Mouse (Mus musculus) layer of hippocampus, adult 18-20 months (tissue): ENCODE measurements at regions not wholly inside any gene's neighbourhood (a gene's known extent, or its start where the extent isn't known, plus 50 kb on each side); places are given as distances from the start of the nearest gene placed in this dataset.
"Not testable (repeated sequence)": the region's sequence is repeated elsewhere in the genome, so short reads cannot be mapped to it uniquely, and the experiment has no call there.

Experiments
- DNase-seq, 2 experiments: peaks; one replicate each; pipeline ENCODE4 v3.0.0; 2022; ENCODE audit warnings: low spot score in 2 of 2

- no peak for DNase-seq
Measured at GRCm38 (mm10) chr5:134046086-134046485, 53.4 kb upstream of the Castor2 start.

DNA sequence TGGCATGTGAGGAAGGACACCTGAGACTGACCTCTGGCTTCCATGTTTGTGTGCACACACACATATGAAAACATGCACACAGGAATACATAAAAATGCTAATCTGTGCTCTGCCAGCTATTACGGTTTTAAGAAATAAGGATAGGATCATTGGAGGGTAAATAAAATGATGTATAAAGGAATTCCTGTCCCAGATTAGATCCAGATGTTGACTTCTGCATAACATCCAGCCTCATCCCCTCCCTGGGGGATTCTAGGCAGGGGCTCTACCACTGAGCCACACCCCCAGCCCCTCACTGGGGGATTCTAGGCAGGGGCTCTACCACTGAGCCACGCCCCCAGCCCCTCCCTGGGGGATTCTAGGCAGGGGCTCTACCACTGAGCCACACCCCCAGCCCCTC, 56.6 kb upstream of the Castor2 start:
- not testable (repeated sequence) for DNase-seq

DNA sequence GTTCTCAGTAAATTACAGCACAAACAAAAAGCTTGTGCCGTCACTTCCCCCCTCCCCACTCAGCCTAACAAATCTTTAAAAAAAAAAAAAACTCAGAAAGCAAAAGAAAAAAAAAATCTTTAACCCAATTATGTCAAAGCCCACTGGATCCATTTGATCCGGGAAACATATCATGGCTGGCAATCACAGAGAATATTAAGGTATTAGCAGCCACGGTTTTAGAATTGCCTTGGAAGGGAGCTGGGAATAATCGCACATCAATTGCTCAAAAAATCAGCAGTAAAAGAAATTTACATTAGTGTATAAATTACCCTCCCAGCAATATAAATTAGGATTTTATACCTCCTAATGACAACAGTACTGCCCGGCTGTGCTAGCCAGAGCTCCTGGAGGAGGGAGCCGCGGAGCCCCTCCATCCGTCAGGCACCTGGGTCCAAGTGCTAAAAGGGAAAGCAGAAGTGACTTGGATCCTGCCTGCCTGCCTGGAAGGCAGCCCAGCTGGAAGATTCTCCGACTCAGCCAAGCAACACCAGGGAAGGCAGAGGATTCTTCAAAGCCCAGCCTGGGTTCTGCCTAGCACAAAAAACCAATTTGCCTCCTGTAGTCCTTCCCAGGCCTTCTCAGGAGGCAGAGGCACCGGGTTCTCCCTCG, 72.1 kb upstream of the Castor2 start:
- DNase-seq = no peak

DNA sequence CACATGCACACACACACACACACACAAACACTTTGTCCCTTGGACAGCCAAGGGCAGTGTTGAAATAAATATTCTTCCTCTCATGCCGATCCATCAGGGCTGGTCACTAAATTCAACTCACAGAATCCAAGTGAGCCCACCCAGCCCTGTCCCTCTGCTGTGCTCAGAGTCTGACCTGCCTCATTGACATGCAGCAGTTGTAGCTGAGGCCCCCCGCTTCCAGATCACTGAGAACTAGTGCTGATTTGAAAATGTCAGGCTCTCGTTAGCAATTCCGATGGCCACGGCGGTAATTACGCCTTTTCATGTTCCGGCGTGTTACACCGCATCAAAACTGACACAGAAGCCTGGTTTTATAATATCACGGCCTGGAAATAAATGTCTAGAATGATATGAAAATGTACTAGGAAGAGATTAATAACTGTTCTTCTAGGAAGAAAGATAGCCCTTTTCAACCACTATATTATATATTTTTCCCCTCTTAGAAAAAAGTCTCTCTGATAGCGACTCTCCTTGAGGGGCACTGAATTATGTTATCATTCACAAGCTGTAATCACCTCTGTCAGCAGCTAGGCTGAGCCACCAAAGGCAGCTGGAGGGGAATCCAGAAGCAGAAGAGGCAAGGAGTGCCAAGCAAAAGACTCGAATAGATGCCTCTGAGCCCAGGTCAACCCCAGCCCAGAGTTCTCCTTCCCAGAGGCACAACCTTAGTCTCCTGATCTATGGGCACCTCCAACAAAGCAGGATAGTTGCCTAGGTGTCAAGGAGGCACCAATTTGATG, 79.7 kb upstream of the Castor2 start:
- DNase-seq = no peak

DNA sequence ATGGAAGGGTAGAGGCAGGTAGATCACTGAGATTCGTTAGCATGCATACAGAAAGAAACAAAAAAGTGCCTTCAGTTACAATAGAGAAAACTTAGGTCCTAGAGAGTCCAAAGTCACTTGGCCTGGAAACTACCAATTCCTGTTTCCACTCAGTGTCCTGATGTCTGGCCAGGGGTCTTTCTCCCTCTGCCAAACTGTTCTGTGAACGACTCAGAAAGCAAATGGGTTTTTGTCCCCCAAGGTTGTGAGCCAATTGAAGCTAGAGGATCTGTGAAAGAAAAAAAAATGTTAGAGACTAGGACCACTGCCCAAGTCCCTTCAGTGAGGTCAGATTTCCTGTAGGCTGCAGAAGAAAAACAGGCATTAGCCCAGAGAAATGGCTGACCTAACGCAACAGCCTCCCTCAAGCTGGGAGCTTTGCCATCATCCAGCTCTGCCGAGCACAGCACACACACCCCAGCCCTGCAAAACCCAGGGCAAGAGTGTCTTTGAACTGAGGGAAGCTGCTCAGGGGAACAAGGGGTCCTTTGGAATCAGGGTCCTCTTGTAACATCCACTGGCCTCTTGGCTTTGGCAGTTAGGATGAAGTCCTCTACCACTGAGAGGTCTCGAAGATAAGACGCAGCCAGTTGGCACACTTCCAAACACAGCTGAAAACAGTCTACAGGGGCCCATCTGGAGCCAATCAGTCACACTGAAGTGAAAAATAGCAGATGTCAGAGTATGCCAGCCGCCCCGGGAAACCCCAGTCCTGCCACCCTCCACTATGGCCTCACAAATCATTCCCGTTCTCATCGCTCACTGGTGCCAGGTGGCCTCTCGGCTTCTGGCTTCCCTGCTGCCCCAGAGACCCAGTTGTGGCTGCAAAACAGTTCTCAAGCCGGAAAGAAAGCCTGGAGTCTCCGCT, 85.0 kb upstream of the Castor2 start:
- peak; percentile 17 to 47 for DNase-seq

GRCm38 (mm10) chr5:134013206-134013605, 86.3 kb upstream of the Castor2 start:
- no peak for DNase-seq

DNA sequence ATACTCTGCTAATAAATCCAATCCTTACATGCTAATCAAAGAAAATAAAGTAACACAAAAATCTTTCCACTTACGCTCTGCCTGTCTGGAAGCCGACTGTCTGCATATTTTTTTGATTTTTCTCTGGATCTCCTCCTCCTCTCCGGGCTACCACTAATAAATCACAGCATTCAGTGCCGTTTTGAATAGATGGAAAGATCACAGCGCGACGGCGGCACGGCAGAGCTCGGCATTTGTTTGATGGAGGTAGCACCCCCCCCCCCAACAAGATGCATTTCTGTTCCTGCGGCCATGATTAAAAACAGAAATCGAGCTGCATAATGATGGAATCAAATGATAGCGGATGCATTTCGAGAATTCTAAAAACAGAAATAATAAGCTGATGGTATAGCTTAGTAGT, 89.7 kb upstream of the Castor2 start:
- no peak for DNase-seq

DNA sequence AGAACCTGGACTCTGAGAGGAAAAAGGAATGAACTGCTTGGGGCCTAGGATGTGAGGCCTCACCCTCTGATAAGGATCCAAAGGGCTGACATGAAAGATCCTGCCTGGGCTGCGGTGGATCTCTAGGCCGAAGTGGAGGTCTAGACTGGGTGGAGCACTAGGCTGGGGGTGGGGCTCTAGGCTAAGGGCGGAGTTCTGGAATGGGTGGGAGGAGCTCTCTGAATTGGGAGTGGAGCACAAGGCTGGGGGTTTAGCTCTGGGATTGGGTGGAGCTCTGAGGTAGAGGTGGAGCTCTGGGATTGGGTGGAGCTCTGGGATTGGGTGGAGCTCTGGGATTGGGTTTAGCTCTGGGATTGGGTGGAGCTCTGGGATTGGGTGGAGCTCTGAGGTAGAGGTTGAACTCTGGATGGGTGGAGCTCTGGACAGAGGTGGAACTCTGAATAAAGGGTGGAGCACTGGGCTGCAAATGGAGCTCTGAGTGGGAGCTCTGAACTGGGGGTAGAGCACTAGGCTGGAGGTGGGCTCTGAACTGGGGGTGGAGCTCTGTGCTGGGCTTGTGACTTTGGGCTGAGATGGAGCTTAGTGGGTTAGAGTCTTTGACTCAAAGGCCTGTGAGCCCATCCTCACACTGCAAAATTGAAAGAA, 92.3 kb upstream of the Castor2 start:
- DNase-seq = no peak

DNA sequence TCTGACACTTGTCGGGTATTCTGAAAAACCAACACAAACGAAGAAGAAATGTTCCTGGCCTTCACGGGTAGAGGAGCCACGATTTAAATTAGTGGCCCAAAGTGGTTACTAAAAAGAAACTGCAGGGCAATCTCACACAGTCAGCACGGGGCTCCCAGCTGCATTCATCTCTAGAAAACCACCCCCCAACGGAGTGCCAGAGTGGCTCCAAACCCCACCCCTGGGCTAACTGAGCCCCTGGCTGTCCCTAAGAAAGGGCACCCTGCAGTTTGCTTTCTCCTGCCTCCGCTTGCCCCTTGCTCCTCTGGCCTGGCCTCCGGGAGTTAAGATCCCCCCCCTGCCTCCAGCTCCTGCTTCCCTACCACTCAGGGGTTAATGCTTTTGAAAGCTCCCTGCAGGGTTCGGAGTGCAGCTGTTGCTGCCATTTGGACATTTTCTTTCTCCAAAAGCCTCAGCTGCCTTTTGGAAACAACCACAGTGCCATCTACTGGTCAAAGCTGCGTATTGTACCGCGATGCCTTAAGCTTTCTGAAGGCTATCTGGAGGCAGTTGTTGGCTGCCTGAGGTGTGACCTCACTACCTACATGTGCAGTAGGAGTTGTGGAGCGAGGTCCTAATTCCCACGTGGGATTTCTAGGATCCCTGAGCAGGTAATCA, 92.9 kb upstream of the Castor2 start:
- DNase-seq = peak; percentile 75 to 91

DNA sequence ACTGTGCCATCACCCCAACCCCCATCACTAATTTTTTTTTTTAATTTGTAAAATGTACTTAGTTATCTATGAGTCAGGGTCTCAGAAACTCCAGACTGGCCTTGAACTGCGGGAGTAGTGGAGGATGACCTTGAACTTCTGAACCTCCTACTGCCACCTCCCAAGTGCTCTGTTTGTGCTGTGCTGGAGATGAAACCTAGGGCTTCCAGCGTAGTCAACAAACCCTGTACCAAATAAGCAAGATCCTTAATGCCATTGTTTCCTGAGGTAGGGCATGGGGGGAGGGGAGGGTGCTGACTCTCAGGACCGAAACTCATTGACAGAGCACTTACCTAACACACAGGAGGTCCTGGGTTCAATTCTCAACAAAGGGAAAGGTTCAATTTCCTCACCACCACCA, 93.5 kb upstream of the Castor2 start:
- DNase-seq = no peak

- DNase-seq = no peak
Measured at GRCm38 (mm10) chr5:134000100-134000499, 99.4 kb upstream of the Castor2 start.

- DNase-seq = no peak
Measured at GRCm38 (mm10) chr5:133999698-134000097, 99.8 kb upstream of the Castor2 start.

- no peak for DNase-seq
Measured at GRCm38 (mm10) chr5:133991994-133992393, 107.5 kb upstream of the Castor2 start.

GRCm38 (mm10) chr5:133991556-133991955, 108.0 kb upstream of the Castor2 start:
- peak in 1 of 2 experiments; percentile 22 for DNase-seq

GRCm38 (mm10) chr5:133983249-133983966, 116.1 kb upstream of the Castor2 start:
- DNase-seq = no peak

DNA sequence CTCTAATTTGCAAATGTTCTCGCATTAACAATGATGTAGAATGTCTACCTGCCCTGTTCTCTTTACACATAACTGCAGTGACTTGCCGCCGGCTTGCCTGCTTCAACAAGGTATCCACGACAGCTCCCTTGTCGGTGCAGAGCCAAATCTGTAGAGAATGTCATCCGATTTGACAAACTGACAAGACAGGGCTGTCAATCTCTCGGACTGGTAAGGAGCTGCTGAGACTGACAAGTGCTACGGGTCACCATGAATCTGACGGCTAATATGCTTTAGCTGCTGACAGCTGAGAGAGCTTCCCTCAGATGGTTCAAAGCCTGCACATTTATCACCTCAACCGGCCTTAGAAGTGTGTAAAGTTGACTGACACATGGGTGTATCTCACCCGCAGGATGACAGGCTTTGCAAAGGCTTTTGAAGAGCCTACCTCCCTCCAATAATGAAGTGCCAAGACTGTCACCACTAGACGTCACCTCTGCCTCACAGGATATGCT, 129.0 kb upstream of the Castor2 start:
- DNase-seq = no peak

GRCm38 (mm10) chr5:133963301-133963700, 136.2 kb upstream of the Castor2 start:
- peak; percentile 12 to 76 for DNase-seq

DNA sequence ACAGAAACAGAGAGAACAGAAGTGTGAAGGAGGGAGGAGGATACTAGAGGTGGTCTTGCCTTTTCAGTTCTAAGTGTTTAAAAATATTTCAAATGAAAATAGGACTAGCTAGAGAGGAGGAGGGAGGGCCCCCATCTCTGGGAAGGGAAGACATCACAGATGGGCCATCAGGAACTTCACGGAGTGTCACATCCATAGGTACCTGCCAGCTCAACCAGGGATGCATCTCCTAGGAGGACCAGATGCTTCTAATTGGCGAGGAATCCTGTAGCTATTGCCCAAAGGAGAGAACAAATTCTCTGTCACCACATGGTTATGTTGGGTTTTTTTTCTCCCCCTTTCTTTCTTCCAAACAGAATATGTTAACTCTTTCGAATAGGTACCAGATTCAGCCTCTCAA, 158.7 kb upstream of the Castor2 start:
- peak; percentile 29 to 63 for DNase-seq

GRCm38 (mm10) chr5:133940030-133940429, 159.5 kb upstream of the Castor2 start:
- DNase-seq = no peak
